Mouse (Mus musculus) stomach, embryonic 15.5 days (tissue): Measurements from ENCODE around the gene Trf. TPM values are rescaled to one million over a fixed set of nuclear protein-coding genes. Genes with fewer than 3 reads are reported as not detected.

Source experiments
- ATAC-seq: fragments of 200-750 bp; cut with Nextera tagmentation; 2 replicates; pipeline ENCODE4 v1.8.0; 2017; ENCODE audit warnings: low read depth, moderate number of reproducible peaks, moderate TSS enrichment; ENCODE audit not compliant: insufficient read depth, low FRiP score
- H3K27ac ChIP-seq: fragments of 300-500 bp; sonication (generic); 2 replicates; pipeline ENCODE4 v1.5.1; 2015; ENCODE audit warnings: mild to moderate bottlenecking, inconsistent platforms
- H3K27me3 ChIP-seq: fragments of 300-500 bp; sonication (generic); replicated peaks from 2 replicates; pipeline ENCODE4 v1.6.1; 2015; ENCODE audit warnings: inconsistent platforms
- H3K36me3 ChIP-seq: fragments of 300-500 bp; sonication (generic); 2 replicates; pipeline ENCODE4 v1.6.1; 2015; ENCODE audit warnings: inconsistent platforms
- H3K4me1 ChIP-seq: fragments of 300-500 bp; sonication (generic); 2 replicates; pipeline ENCODE4 v1.6.1; 2015; ENCODE audit warnings: inconsistent platforms
- H3K4me2 ChIP-seq: fragments of 300-500 bp; sonication (generic); 2 replicates; pipeline ENCODE4 v1.6.1; 2015; ENCODE audit warnings: mild to moderate bottlenecking, inconsistent platforms
- H3K4me3 ChIP-seq: fragments of 300-500 bp; sonication (generic); replicated peaks from 2 replicates; pipeline ENCODE4 v1.5.1; 2015; ENCODE audit warnings: inconsistent platforms
- H3K9ac ChIP-seq: fragments of 300-500 bp; sonication (generic); 2 replicates; pipeline ENCODE4 v1.6.1; 2015; ENCODE audit warnings: inconsistent platforms
- H3K9me3 ChIP-seq: fragments of 300-500 bp; sonication (generic); 2 replicates; pipeline ENCODE4 v1.6.1; 2016; ENCODE audit warnings: inconsistent platforms
- WGBS: fragments of 180-500 bp; shearing (Covaris S2); methylation state at CpG from one replicate; pipeline ENCODE4 v1.1.7; 2015; 5-methylcytosine and 5-hydroxymethylcytosine counted together
- polyA plus RNA-seq: library from polyadenylated mRNA; unstranded; fragments of >200 nt; fragmentation: Nextera tagmentation; extraction: Ambion mirVana; gene quantifications from 2 replicates; pipeline ENCODE4 v1.2.1, GENCODE M21; 2015

Gene Trf
- polyA plus RNA-seq, 1 experiment from 2014 or later, result 466 TPM

- ATAC-seq, result no peak
- H3K4me2 ChIP-seq, result peak overlapping the region; percentile 25; the same call in 1 of the 2 replicates
- 73% methylated on average over 28 of the region's 28 CpGs for WGBS
Observed at GRCm38 (mm10) chr9:103212654-103213420, 17.4 kb downstream of the Trf start.

GRCm38 (mm10) chr9:103208802-103209423, 21.3 kb downstream of the Trf start:
- ATAC-seq, result no peak
- Histone ChIP-seq H3K9ac (no peak overlapping the region), H3K27ac (no peak overlapping the region), H3K4me1 (no peaks in the 10 kb centered on the region), H3K4me2 (no peak overlapping the region), H3K9me3 (no peaks in the 10 kb centered on the region), H3K27me3 (no peaks in the 10 kb centered on the region), H3K4me3 (no peak overlapping the region), H3K36me3 (no peaks in the 10 kb centered on the region)
- 67% methylated on average over 6 of the region's 6 CpGs for WGBS

More at GRCm38 (mm10) chr9:103212654-103213420, 17.4 kb downstream of the Trf start:
- Histone ChIP-seq H3K27me3 (no peaks in the 10 kb centered on the region), H3K9me3 (no peaks in the 10 kb centered on the region), H3K27ac (no peak overlapping the region), H3K9ac (no peak overlapping the region), H3K4me3 (no peak overlapping the region), H3K36me3 (no peaks in the 10 kb centered on the region), H3K4me1 (no peaks in the 10 kb centered on the region)

- Histone ChIP-seq H3K4me2 (peak overlapping the region; percentile 61), H3K9ac (no peak overlapping the region), H3K4me1 (no peaks in the 10 kb centered on the region), H3K27ac (no peak overlapping the region), H3K9me3 (no peaks in the 10 kb centered on the region), H3K27me3 (no peaks in the 10 kb centered on the region), H3K36me3 (no peaks in the 10 kb centered on the region), H3K4me3 (peak overlapping the region; percentile 17; the same call in 1 of the 2 replicates)
- ATAC-seq, result peak; percentile 83
- 9% methylated on average over 16 of the region's 16 CpGs for WGBS
Observed at GRCm38 (mm10) chr9:103207846-103208245, 22.4 kb downstream of the Trf start.

- whole genome bisulfite sequencing, result 91% methylated on average over 5 of the region's 5 CpGs
- Histone ChIP-seq H3K4me1 (no peaks in the 10 kb centered on the region), H3K27me3 (no peaks in the 10 kb centered on the region)
Observed at GRCm38 (mm10) chr9:103205786-103206185, 24.5 kb downstream of the Trf start.

GRCm38 (mm10) chr9:103201561-103202260, 28.5 kb downstream of the Trf start, which contains the start of gene Srprb:
Srprb (minus strand) TSS chr9:103202137.
- under 1% methylated on average over 45 of the region's 45 CpGs for WGBS
- Histone ChIP-seq H3K9me3 (no peaks in the 10 kb centered on the region), H3K4me3 (peak within 1 kb of the TSS; percentile 67), H3K27ac (peak within 1 kb of the TSS; percentile 83), H3K9ac (peak within 1 kb of the TSS; percentile 56), H3K27me3 (no peaks in the 10 kb centered on the region), H3K4me1 (no peaks in the 10 kb centered on the region), H3K4me2 (peak within 1 kb of the TSS; percentile 61), H3K36me3 (peaks cover 13% of the 10 kb centered on the region; the same call in 1 of the 2 replicates)
- ATAC-seq, result peak; percentile 98

More at GRCm38 (mm10) chr9:103205786-103206185, 24.5 kb downstream of the Trf start:
- H3K4me3 ChIP-seq, result no peak overlapping the region
- no peak overlapping the region for H3K9ac ChIP-seq
- H3K27ac ChIP-seq, result no peak overlapping the region
- no peak for ATAC-seq
- no peaks in the 10 kb centered on the region for H3K36me3 ChIP-seq
- H3K9me3 ChIP-seq, result no peaks in the 10 kb centered on the region
- H3K4me2 ChIP-seq, result no peak overlapping the region

DNA sequence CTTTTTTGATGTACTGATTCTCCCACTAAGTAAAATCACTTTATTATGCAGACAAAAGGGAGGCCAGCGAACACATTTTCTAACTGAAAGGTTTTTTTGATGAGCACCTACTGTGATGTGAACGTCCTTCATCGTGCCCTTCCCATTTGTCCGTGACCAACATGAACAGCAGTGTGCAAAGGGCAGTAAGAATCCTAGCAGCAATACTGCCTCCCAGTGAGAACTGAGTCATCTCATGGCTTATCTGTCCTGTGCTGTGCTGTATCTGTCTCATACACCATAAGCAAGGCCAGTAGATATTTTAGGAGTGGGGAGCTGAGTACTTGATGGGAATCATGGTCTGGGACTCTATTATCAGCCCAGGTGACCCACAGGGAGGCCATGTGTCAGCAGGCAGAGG, 41.8 kb downstream of the Trf start:
- no peak overlapping the region for H3K4me3 ChIP-seq
- H3K9me3 ChIP-seq, result no peaks in the 10 kb centered on the region
- H3K27me3 ChIP-seq, result no peaks in the 10 kb centered on the region
- H3K4me2 ChIP-seq, result no peak overlapping the region
- H3K36me3 ChIP-seq, result peaks cover 35% of the 10 kb centered on the region
- 96% methylated on average over 4 of the region's 4 CpGs for WGBS
- H3K27ac ChIP-seq, result no peak overlapping the region
- H3K4me1 ChIP-seq, result no peaks in the 10 kb centered on the region
- ATAC-seq, result no peak
- H3K9ac ChIP-seq, result no peak overlapping the region

DNA sequence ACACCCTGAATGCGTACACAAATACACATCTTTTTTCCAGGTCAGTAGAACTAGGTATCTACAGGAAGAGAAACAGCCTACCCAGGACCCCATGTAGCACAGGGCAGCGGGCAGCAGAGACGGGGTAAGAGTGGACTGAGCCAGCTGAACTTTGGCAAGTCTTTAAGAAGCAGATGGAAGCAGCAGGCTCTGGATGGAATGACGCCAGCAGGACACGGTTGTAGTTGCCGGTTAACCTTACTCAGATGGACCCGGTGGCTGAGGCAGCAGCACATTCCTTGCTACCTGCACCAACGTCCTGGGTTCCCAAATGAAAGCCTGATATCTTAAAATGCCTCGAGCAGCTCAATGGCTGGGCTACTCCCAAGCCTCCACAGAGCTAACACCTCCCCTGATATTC, 43.5 kb downstream of the Trf start:
- H3K4me2 ChIP-seq, result no peak overlapping the region
- no peaks in the 10 kb centered on the region for H3K9me3 ChIP-seq
- H3K4me3 ChIP-seq, result no peak overlapping the region
- no peak overlapping the region for H3K9ac ChIP-seq
- no peak overlapping the region for H3K27ac ChIP-seq
- peaks cover 26% of the 10 kb centered on the region for H3K36me3 ChIP-seq
- no peaks in the 10 kb centered on the region for H3K27me3 ChIP-seq
- ATAC-seq, result no peak
- H3K4me1 ChIP-seq, result no peaks in the 10 kb centered on the region
- 66% methylated on average over 9 of the region's 9 CpGs for WGBS

- Histone ChIP-seq H3K27me3 (no peaks in the 10 kb centered on the region), H3K9ac (no peak overlapping the region), H3K36me3 (peaks cover 24% of the 10 kb centered on the region), H3K4me3 (no peak overlapping the region), H3K27ac (no peak overlapping the region), H3K9me3 (no peaks in the 10 kb centered on the region), H3K4me1 (no peaks in the 10 kb centered on the region), H3K4me2 (no peak overlapping the region)
- no peak for ATAC-seq
- 91% methylated on average over 8 of the region's 8 CpGs for WGBS
Observed at GRCm38 (mm10) chr9:103185946-103186345, 44.3 kb downstream of the Trf start.

GRCm38 (mm10) chr9:103184855-103185254, 45.4 kb downstream of the Trf start:
- H3K9me3 ChIP-seq, result no peaks in the 10 kb centered on the region
- H3K9ac ChIP-seq, result no peak overlapping the region
- WGBS, result 52% methylated on average over 4 of the region's 4 CpGs
- H3K4me1 ChIP-seq, result peaks cover 9% of the 10 kb centered on the region
- H3K4me3 ChIP-seq, result no peak overlapping the region
- no peak overlapping the region for H3K27ac ChIP-seq
- peaks cover 16% of the 10 kb centered on the region; the same call in 1 of the 2 replicates for H3K36me3 ChIP-seq
- H3K27me3 ChIP-seq, result no peaks in the 10 kb centered on the region
- H3K4me2 ChIP-seq, result no peak overlapping the region
- ATAC-seq, result no peak

DNA sequence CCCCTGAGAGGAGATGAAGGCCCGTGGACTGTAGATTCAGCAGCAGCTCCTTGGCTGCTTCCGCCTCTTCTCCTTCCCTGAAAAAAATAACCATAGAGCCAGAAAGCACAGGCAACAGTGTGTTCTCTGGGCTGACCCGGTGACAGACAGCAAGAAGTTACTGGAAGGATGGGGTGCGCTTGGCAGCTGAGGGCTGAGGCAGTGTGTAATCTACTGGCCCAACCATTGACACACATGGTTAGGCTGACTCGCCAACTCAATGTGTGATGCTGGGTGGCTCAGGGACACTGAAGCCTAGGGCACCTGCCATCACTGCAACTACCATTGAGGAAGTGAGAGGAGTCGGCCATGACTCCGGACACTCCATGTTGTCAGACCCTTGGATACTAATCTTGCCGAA, 48.4 kb downstream of the Trf start:
- Histone ChIP-seq H3K9me3 (no peaks in the 10 kb centered on the region), H3K27ac (no peak overlapping the region), H3K36me3 (no peaks in the 10 kb centered on the region), H3K4me1 (peaks cover 9% of the 10 kb centered on the region), H3K9ac (no peak overlapping the region), H3K4me3 (no peak overlapping the region), H3K4me2 (no peak overlapping the region), H3K27me3 (no peaks in the 10 kb centered on the region)
- WGBS, result 90% methylated on average over 8 of the region's 8 CpGs
- no peak for ATAC-seq

DNA sequence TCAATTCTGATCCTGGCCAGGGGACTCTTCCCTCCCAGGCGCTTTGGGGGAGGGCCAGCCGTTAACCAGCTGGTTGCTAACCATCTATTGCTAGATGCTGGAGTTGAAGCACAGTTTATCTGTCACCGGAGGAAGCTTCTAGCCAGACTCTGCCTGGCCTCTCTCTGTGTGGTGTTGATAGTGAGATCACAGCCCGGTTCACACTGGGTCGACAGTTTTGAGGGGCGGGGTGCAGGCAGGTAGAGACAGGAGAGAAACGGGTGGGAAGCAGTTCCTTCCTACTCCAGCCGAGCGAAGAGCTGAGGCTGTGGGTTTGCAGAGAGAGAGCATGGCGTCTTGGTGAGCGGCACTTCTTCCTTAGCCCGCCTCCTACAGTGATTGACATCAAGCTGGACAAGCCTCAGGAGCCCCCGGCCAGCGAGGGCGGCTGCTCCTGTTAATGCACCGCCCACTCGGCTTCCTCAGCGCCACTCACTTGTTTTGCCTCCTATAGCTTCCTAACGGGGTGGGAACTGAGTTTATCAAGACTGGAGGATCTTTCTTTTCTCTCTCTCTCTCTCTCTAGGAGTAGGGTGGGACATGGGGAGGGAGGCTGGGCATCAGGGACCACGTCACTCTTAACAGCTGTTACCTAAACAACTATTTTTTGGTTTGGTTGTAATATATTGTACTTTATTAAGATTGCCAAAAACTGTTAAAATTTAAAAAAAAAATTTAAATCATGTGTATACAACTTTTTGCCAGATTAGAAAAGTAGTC, 49.3 kb downstream of the Trf start:
- Histone ChIP-seq H3K4me2 (peak overlapping the region; percentile 79), H3K36me3 (no peaks in the 10 kb centered on the region), H3K27ac (peak overlapping the region; percentile 78), H3K9me3 (no peaks in the 10 kb centered on the region), H3K4me1 (peaks cover 9% of the 10 kb centered on the region), H3K4me3 (peak overlapping the region; percentile 46), H3K27me3 (no peaks in the 10 kb centered on the region), H3K9ac (peak overlapping the region; percentile 46; the same call in 1 of the 2 replicates)
- peak; percentile 86 for ATAC-seq
- 3% methylated on average over 20 of the region's 20 CpGs for WGBS
